Mouse (Mus musculus) forebrain, embryonic 10.5 days (tissue): ENCODE results near the gene Gm6583. TPM values are rescaled to one million over a fixed set of nuclear protein-coding genes. Genes with fewer than 3 reads are reported as not detected.
A peak's percentile ranks its signal among the peaks of the same experiment; 100 is the strongest.
"Not testable (repeated sequence)": the region's sequence is repeated elsewhere in the genome, so short reads cannot be mapped to it uniquely, and the experiment has no call there.

Experiments used
- DNase-seq: peaks from one replicate; pipeline ENCODE4 v3.0.0-alpha.2; 2017; ENCODE audit warnings: low spot score; ENCODE audit errors: extremely low spot score
- H3K27ac ChIP-seq: fragments of 300-500 bp; sonication (generic); 2 replicates; pipeline ENCODE4 v1.5.1; 2016; ENCODE audit warnings: mild to moderate bottlenecking
- H3K27me3 ChIP-seq: fragments of 300-500 bp; sonication (generic); 2 replicates; pipeline ENCODE4 v1.6.1; 2016; ENCODE audit warnings: mild to moderate bottlenecking; ENCODE audit not compliant: poor library complexity, severe bottlenecking
- H3K36me3 ChIP-seq: fragments of 300-500 bp; sonication (generic); replicated peaks from 2 replicates; pipeline ENCODE4 v1.6.1; 2016; ENCODE audit warnings: mild to moderate bottlenecking, moderate library complexity
- H3K4me1 ChIP-seq: fragments of 300-500 bp; sonication (generic); 2 replicates; pipeline ENCODE4 v1.6.1; 2016
- H3K4me3 ChIP-seq: fragments of 300-500 bp; sonication (generic); 2 replicates; pipeline ENCODE4 v1.5.1; 2016; ENCODE audit warnings: mild to moderate bottlenecking, moderate library complexity
- H3K9me3 ChIP-seq: fragments of 300-500 bp; sonication (generic); 2 replicates; pipeline ENCODE4 v1.6.1; 2016; ENCODE audit warnings: mild to moderate bottlenecking, moderate library complexity
- WGBS: fragments of 180-500 bp; shearing (Covaris S2); methylation state at CpG from one replicate; pipeline ENCODE4 v1.1.7; 2016; 5-methylcytosine and 5-hydroxymethylcytosine counted together
- polyA plus RNA-seq: library from polyadenylated mRNA; unstranded; fragments of >200 nt; fragmentation: Nextera tagmentation; extraction: Ambion mirVana; gene quantifications from 2 replicates; pipeline ENCODE4 v1.2.1, GENCODE M21; 2016

The Gm6583 gene
- polyA plus RNA-seq, 1 experiment from 2014 or later = 0.19 TPM

- Histone ChIP-seq H3K27ac (no peak overlapping the region), H3K4me3 (no peak overlapping the region), H3K4me1 (no peaks in the 10 kb centered on the region), H3K27me3 (no peaks in the 10 kb centered on the region), H3K36me3 (peaks cover 98% of the 10 kb centered on the region), H3K9me3 (no peaks in the 10 kb centered on the region)
- WGBS = 26% methylated on average over 2 of the region's 2 CpGs
- peak; percentile 34 for DNase-seq
These were observed 20.4 kb downstream of the Gm6583 start for GRCm38 (mm10) chr5:112335473-112335872.

- no peak for DNase-seq
- H3K27ac ChIP-seq = no peak overlapping the region
- peaks cover 74% of the 10 kb centered on the region for H3K36me3 ChIP-seq
- H3K9me3 ChIP-seq = no peaks in the 10 kb centered on the region
- WGBS = 94% methylated on average over 14 of the region's 14 CpGs
- H3K4me3 ChIP-seq = no peak overlapping the region
- no peaks in the 10 kb centered on the region for H3K27me3 ChIP-seq
- H3K4me1 ChIP-seq = peaks cover 28% of the 10 kb centered on the region
These were observed 25.8 kb downstream of the Gm6583 start for GRCm38 (mm10) chr5:112329805-112330564.

- Histone ChIP-seq H3K27me3 (no peaks in the 10 kb centered on the region), H3K36me3 (peaks cover 53% of the 10 kb centered on the region), H3K27ac (no peak overlapping the region), H3K4me1 (peaks cover 32% of the 10 kb centered on the region), H3K4me3 (no peak overlapping the region), H3K9me3 (no peaks in the 10 kb centered on the region)
- DNase-seq = no peak
- 93% methylated on average over 15 of the region's 15 CpGs for WGBS
These were observed 28.0 kb downstream of the Gm6583 start for GRCm38 (mm10) chr5:112327854-112328253.

GRCm38 (mm10) chr5:112326446-112327009 is 29.3 kb downstream of the Gm6583 start:
- peak overlapping the region; percentile 83 for H3K27ac ChIP-seq
- 1% methylated on average over 33 of the region's 33 CpGs for WGBS
- H3K36me3 ChIP-seq = peaks cover 40% of the 10 kb centered on the region
- no peaks in the 10 kb centered on the region for H3K9me3 ChIP-seq
- no peak for DNase-seq
- H3K4me1 ChIP-seq = peaks cover 32% of the 10 kb centered on the region
- H3K4me3 ChIP-seq = peak overlapping the region; percentile 83
- no peaks in the 10 kb centered on the region for H3K27me3 ChIP-seq

- Histone ChIP-seq H3K9me3 (no peaks in the 10 kb centered on the region), H3K4me1 (peaks cover 32% of the 10 kb centered on the region), H3K27ac (peak within 1 kb of the TSS; percentile 83), H3K36me3 (peaks cover 32% of the 10 kb centered on the region), H3K27me3 (no peaks in the 10 kb centered on the region), H3K4me3 (peak within 1 kb of the TSS; percentile 83)
- DNase-seq = peak; percentile 94
- 7% methylated on average over 48 of the region's 48 CpGs for WGBS
These were observed 30.0 kb downstream of the Gm6583 start, which contains the start of gene Tfip11 for GRCm38 (mm10) chr5:112325546-112326445. TSS of gene Tfip11 (plus strand) at chr5:112326358.

- H3K27ac ChIP-seq = peak overlapping the region; percentile 83
- no peak for DNase-seq
- WGBS = 41% methylated on average over 24 of the region's 24 CpGs
- H3K4me1 ChIP-seq = peaks cover 32% of the 10 kb centered on the region
- H3K36me3 ChIP-seq = peaks cover 23% of the 10 kb centered on the region
- no peaks in the 10 kb centered on the region for H3K27me3 ChIP-seq
- H3K4me3 ChIP-seq = peak overlapping the region; percentile 83
- H3K9me3 ChIP-seq = no peaks in the 10 kb centered on the region
These were observed 30.9 kb downstream of the Gm6583 start for GRCm38 (mm10) chr5:112324637-112325545.

- peaks cover 32% of the 10 kb centered on the region for H3K4me1 ChIP-seq
- no peak overlapping the region for H3K4me3 ChIP-seq
- WGBS = 89% methylated on average over 6 of the region's 6 CpGs
- H3K27ac ChIP-seq = no peak overlapping the region
- H3K27me3 ChIP-seq = no peaks in the 10 kb centered on the region
- no peaks in the 10 kb centered on the region for H3K9me3 ChIP-seq
- DNase-seq = no peak
- H3K36me3 ChIP-seq = peaks cover 7% of the 10 kb centered on the region
These were observed 32.6 kb downstream of the Gm6583 start for GRCm38 (mm10) chr5:112323246-112323645.

GRCm38 (mm10) chr5:112321376-112321775 is 34.5 kb downstream of the Gm6583 start:
- WGBS = 90% methylated on average over 4 of the region's 4 CpGs
- DNase-seq = no peak
- no peaks in the 10 kb centered on the region for H3K9me3 ChIP-seq
- peaks cover 14% of the 10 kb centered on the region for H3K4me1 ChIP-seq
- no peak overlapping the region for H3K4me3 ChIP-seq
- H3K27ac ChIP-seq = no peak overlapping the region
- no peaks in the 10 kb centered on the region for H3K36me3 ChIP-seq
- H3K27me3 ChIP-seq = no peaks in the 10 kb centered on the region

GRCm38 (mm10) chr5:112320936-112321335 is 34.9 kb downstream of the Gm6583 start:
- no peak for DNase-seq
- Histone ChIP-seq H3K36me3 (0 out of 2 replicates have a peak, but pooled peaks cover 2% of the 10 kb centered on the region), H3K27me3 (no peaks in the 10 kb centered on the region), H3K4me3 (no peak overlapping the region), H3K27ac (no peak overlapping the region), H3K9me3 (no peaks in the 10 kb centered on the region), H3K4me1 (peaks cover 13% of the 10 kb centered on the region)
- WGBS = 82% methylated on average over 6 of the region's 6 CpGs

GRCm38 (mm10) chr5:112320379-112320778 is 35.5 kb downstream of the Gm6583 start:
- 84% methylated on average over 5 of the region's 5 CpGs for WGBS
- Histone ChIP-seq H3K36me3 (peaks cover 8% of the 10 kb centered on the region; the same call in 1 of the 2 replicates), H3K27me3 (no peaks in the 10 kb centered on the region), H3K9me3 (no peaks in the 10 kb centered on the region), H3K4me3 (no peak overlapping the region), H3K27ac (no peak overlapping the region), H3K4me1 (peaks cover 8% of the 10 kb centered on the region)
- DNase-seq = no peak

GRCm38 (mm10) chr5:112319343-112319742 is 36.5 kb downstream of the Gm6583 start:
- not testable (repeated sequence) for H3K27me3 ChIP-seq, DNase-seq, H3K4me3 ChIP-seq, H3K27ac ChIP-seq, H3K9me3 ChIP-seq, H3K4me1 ChIP-seq
- peaks cover 17% of the 10 kb centered on the region for H3K36me3 ChIP-seq
- WGBS = 64% methylated on average over 2 of the region's 2 CpGs

GRCm38 (mm10) chr5:112317328-112317727 is 38.5 kb downstream of the Gm6583 start:
- H3K9me3 ChIP-seq = no peaks in the 10 kb centered on the region
- no peak overlapping the region for H3K27ac ChIP-seq
- H3K36me3 ChIP-seq = peaks cover 37% of the 10 kb centered on the region
- DNase-seq = no peak
- H3K4me3 ChIP-seq = no peak overlapping the region
- 70% methylated on average over 5 of the region's 5 CpGs for WGBS
- peaks cover 9% of the 10 kb centered on the region for H3K4me1 ChIP-seq
- no peaks in the 10 kb centered on the region for H3K27me3 ChIP-seq
